Mouse (Mus musculus): ENCODE results near the gene Hpcal4. TPM values are rescaled to one million over a fixed set of nuclear protein-coding genes. Genes with fewer than 3 reads are reported as not detected.
"Not testable (repeated sequence)": the region's sequence is repeated elsewhere in the genome, so short reads cannot be mapped to it uniquely, and the experiment has no call there.

Gene Hpcal4
- under 1 TPM; 0.29 to 0.36 TPM for total RNA-seq (2021)
- long read RNA-seq, experiment 1 = 0 reads
- long read RNA-seq, experiment 2 = 0 reads

DNA sequence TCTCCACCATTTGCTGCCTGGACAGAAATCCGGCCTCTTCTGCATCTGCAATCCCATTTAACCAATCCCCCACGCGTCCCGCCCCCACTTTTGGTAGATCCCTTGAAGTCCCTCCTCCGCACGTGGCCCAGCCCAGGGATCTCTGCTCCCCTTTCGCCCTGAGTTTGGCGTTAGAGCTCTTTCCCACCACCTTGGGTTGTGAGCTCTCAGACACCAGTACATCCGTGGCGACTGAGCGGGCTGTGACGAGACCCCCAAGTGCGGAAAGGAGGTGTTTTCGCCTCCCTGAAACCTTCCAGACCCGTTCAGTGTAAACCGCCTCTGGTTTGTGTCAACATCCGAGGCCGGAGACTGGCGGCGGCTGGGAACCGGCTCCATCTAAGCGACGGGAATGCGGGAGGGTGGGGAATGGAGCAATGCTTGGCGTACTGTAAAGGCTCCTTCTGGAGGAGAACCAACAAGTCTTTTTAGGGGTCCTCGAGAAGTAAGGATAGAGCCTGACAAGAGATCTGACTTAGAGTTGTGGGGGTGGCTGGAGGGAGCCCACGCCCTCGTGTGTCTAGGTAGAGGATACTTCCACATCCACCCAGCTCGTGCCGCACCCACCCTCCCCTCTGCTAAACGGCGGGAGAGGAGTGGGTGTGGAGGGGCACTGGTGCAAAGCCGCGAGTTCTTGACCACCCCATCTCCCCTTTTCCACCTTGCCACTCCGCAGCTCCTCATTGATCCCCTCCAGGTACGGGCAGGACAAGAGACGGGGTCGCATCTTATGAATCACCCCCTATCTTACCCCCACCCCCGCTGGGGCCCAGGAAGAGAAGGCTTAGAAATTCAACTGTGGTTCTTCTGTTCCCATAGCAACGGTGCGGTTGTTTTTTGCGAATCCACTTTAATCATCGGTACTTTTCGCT is at the start of gene Hpcal4:
Hpcal4 (plus strand) TSS at position 900 of the 911 bp plus-strand sequence.
- peak in 1 of 2 experiments; percentile 28 for DNase-seq (ENCODE audit: low spot score in 2 of 2)

DNA sequence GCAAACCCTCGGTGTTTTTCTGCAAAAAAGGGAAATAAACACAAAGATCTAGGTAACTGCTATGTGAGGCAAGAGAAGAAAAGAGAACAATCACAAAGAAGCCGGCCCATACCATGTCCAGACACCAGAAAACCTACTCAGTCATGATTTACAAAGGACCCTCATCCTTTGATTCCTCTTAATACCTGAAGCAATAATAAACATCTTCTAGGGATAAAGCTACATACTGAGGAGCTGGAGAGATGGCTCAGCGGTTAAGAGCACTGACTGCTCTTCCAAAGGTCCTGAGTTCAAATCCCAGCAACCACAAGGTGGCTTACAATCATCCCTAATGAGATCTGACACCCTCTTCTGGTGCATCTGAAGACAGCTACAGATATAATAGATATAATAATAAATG is 45.5 kb upstream of the Hpcal4 start:
- no peak for DNase-seq (ENCODE audit: low spot score in 2 of 2)

DNA sequence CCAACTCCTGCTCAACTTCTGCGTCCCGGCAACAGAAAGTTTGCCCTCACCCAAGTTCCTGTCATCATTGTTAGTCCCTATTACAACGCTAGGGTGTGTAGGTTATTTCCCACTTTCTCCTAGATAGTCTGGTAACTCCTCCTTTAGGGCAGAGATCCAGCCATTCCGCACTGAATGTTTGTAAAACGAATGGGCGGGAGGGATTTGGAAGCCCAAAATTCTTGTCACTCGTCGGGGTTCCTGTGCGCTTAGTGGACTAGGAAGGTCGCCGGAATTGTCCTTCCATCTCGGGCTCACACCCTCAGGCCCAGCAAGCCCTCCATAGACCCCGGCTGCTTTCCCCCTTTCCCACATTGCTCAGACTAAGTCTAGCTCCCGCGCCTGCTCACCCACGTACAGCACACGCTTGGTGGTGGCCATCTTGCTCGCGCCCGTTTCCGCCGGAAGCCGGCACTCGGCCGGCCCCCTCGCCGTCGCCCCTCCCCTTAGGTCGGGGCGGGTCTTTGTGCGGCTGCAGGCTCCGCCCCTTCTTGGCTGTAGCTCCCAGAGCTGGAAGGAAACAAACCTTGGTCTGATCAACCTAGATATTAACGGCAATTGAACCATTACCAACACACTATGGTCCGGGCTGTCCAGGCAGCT is 43.4 kb upstream of the Hpcal4 start, which contains the start of gene Ppie:
Ppie (minus strand) TSS at position 439 of the 642 bp plus-strand sequence.
- DNase-seq (ENCODE audit: low spot score in 2 of 2) = peak; percentile 63 to 82

DNA sequence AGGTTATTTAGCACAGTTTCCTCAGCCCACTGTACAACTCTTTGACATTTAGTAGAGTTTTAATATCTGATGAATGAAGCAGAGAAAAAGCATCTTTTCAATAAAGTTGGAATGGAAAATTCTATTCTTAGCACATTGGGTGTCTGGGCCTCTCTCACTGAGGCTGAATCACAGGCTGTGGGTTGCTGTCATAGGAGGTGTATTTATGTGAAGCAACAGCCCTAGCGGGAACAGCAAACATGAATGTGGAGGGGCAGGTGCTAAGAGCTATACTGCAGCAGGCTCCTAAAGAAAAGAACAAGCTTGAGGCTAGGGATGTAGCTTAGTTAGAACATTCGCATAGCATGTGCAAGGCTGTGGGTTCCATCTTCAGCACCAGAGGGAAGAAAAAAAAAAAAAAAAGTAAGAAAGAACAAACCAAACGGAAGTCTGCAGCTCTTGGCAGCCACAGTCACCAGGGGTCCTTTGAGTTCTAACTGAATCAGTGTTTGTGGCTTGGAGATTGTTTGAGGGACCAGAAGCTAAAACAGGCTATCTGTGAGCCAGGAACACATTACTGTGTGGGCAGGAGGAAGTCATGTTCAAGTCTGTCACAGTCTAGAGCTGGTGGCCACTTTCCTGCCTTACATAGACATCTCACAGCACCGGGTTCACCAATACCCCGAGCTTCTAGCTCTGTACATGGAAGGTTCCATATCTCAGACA is 35.4 kb upstream of the Hpcal4 start:
- DNase-seq (ENCODE audit: low spot score in 2 of 2) = no peak

DNA sequence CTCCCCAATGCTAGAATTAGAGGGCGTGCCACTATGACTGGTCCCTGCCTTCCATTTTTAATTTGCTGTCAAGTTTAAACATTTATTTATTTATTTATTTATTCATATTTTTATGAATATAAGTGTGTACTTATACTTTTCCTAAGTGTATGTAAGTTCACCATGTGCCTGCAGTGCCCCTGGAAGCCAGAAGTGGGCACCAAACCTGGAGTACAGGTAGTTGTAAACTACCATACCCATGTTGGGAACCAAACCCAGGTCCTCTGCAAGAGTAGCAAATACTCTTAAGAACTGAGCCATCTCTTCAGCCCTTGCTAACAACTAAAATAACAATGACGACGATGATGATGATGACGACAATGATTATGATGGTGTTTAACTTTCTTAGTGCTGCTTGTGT is 31.0 kb upstream of the Hpcal4 start:
- DNase-seq (ENCODE audit: low spot score in 2 of 2) = no peak

DNA sequence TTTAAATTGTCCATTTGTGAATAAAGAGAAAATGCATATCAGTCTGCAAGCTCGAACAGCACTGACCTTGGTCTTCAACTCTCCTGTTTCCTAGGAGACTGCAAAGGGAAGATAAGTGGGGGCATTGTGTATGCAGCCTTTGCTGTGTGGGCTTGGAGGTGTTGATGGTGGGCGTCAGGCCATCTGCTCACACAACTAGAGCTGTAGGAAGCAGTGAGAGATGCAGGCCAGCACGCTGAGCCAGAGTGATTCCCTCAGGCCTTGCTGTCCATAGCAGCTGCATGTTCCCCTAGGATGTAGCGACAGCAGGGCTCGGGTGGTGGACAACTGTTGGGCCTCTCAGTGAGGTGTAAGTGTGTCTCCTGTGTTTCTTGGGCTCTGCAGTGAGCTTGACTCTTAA is 30.1 kb upstream of the Hpcal4 start:
- no peak for DNase-seq (ENCODE audit: low spot score in 2 of 2)

DNA sequence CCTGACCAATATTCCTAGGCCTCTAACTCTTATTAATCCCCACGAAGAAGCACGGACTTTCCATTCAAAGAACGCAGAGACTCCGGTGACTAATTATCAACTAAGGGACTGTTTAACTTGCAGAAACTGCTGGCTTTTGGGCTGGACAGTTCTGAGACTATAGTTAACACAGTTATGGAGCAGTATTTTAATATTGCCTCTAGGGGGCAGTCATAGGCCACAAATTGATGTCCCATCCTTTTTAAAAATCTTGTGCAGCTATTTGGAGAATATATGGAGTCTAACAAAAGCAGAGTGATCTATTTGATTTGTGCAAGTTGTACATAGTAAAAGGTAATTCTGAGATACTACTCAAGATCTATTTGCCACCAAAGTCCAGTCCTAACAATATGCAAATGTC is 28.0 kb upstream of the Hpcal4 start:
- DNase-seq (ENCODE audit: low spot score in 2 of 2) = no peak

DNA sequence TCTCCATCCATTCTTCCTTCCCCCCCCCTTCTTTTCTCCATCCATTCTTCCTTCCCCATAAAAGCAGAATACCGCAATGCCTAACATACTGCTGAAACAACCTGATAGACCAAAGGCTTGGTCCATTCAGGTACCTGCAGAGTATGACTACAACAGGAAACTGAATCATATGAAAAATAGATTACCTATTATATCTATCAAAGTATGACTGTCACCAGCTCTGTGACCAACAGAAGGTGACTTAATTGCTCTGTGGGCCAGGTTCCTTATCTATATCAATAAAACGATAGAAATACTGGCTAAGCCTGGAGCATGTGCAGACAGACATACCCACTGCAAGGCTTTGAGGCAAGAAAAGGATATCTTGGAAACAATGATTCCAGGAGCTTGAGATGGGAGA is 27.6 kb upstream of the Hpcal4 start:
- DNase-seq (ENCODE audit: low spot score in 2 of 2) = no peak

DNA sequence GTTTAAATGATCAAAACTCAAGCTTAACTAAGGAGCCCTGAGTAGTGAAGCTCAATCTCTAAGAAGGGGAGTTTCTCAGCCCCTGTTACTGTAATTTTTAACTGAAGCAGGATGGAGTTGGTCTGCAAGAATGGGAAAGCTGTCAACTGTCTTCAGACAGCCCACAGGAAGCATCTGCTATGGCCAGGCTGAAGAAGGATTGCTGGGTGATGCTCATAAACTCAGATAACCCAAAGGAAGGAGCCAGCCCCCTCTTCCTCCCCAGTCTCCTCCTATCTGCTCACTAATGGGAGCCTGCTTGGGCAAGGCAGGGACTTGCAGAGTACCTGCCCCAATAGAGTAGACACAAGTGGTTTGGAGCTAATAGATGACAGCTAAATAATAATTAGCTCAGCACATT is 27.2 kb upstream of the Hpcal4 start:
- no peak for DNase-seq (ENCODE audit: low spot score in 2 of 2)

DNA sequence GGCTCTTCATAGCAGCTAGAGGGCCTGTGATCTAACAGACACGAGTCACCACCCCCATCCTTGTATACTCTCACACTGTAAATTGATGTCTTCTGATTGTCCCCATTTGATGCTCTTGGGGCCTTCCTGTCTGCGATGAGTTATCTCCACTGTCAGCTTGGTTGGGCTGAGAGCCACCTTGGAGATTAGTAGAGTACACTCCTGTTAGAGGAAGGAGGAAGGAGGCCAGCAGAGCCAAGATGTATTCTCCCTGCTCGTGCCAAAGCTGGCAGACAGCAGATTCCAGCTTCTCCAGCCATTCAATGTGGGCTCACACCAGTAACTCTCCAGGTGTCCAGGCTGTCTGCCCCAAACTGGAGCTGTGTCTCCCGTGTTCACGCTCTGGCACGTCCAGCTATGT is 22.5 kb upstream of the Hpcal4 start:
- no peak for DNase-seq (ENCODE audit: low spot score in 2 of 2)

DNA sequence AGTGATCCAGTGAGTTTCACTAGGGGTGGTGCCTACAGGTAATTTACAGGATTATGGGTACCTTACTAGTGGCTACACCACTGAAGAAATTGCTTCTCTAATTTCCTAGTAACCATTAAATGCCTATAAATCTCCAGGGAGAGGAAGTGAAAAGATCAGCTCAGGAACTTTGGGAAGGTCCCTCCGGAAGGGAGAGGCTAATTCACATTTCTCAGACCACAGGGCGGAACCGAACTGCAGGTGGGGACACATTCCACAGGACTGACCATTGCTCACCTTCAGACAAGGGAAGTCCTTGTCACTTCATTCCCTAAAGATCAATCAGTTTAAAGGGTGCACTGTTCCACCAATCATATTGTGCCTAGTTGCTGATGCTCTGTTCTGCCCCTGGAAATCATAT is 21.8 kb upstream of the Hpcal4 start:
- not testable (repeated sequence) for DNase-seq (ENCODE audit: low spot score in 2 of 2)

DNA sequence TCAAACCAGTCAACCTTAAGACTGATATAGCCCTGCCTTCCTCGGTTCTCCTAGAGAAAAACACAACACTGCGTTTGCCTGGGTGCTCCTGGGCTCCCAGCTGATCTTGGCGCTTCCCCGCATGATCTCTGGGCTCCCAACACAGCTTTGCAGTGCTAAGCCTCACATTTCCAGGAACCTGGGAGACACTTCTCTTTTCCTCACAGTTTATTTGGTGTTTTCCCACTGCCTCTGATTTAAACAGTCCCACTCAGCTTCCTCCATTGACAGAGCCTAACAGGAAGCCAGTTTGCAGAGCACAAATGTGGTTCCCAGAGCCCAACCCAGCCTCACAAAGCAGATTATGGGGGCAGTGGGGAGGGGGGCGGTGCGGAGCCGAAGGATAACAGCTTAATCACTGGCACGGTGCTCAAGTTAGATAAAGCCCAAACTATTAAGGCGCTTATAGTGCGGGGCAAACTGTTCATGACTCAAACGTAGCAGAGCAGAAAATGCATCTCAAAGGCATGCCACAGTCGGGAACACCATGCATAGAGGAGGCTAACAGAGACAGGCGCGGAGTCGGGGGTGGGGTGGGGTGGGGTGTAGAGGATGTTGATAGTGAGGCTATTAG is 20.6 kb upstream of the Hpcal4 start:
- DNase-seq (ENCODE audit: low spot score in 2 of 2) = no peak

DNA sequence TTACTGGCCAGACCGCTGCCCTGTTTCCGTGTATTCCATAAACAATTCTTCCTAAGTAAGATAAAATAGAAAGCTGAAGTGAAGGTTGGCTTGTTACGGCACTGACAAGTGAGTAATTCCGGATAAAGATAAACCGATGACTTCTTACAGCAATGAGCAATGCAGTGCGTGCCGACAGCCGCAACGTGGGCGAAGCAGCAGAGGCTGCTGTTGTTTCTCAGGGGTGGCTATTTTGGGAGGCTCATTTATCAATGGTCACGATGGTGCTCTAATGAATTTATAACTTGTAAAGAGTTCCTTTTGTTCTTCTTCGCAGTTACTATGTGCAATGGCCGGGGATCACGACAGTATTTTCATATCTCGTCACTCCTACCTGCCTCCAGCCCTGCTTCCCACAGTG is 18.9 kb upstream of the Hpcal4 start:
- DNase-seq (ENCODE audit: low spot score in 2 of 2) = no peak

DNA sequence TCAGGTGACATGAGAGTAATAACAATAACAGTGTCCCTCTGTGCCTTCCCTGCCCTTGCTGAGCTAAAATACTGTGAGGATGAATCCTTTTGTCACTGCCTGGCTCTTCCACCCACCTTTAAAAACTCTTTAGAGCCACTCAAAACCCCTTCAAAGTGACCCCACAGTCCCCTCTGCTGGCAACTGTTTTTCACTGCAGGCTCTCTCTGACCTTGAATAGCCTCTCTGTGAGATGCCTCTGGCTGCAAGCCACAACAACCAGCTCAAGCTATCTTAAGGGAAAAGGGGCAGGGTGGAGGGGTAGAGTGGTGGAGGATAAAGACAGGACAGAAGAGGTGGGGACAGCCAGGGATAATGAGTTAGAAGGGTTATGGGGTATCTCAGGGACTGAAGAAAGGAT is 11.2 kb upstream of the Hpcal4 start:
- DNase-seq (ENCODE audit: low spot score in 2 of 2) = no peak

DNA sequence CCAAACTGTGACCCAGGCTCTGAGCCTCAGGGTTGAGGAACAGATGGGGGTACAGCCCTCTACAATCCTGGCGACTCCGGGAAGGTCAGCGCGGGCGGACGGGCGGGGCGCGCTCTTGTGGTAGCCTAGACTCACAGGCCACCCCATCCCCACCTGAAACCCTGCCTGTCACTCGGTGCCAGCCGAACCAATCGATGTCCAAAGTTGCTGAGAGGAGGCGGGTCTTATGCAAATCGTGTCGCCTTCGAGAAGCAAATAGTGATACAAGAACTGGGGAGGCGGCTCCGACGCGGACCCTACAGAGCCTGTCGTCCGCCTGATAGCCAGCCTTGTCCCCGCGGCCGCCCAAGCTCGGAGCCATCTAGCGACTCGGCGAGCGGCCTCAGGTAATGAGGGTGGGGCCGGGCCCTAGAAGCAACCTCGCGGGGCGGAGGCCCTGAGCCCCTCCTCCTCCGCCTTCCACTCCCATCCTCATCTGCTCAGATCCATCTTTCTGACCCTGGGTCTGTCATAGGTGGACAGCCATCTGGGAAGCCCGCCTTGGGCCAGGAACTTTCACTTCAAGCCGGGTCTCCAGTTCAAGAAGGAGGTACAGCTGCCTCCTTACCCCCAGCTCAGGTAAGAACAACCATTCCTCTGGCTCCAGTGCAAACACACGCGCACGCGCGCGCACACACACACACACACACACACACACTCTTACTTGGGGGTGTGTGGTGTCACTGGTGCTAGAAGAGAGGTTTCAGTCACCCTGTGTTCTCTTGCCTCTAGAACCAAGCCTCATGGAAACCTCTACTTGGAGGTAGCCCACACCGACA is 421 bp downstream of the Hpcal4 start:
- DNase-seq (ENCODE audit: low spot score in 2 of 2) = peak in 1 of 2 experiments; percentile 34

DNA sequence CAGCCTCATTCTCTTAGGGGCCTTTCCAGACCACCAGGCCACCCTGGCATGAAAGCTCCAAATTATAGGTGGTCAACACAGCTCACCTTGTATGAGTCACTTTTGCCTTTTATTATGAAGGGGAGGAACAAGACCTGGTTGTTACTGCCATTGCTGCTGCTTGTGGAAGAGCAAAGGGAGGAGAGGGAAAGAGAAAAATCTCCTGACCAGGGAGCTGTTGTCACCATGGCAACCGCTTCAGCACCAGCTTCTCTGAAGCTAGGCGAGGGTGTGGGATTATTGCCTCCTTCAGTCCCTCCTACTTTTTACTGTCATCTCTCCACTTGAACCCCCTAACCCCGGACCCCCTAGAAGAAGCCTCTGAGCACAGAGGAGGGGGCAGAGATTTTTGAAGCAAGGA is 1.8 kb downstream of the Hpcal4 start:
- DNase-seq (ENCODE audit: low spot score in 2 of 2) = no peak

DNA sequence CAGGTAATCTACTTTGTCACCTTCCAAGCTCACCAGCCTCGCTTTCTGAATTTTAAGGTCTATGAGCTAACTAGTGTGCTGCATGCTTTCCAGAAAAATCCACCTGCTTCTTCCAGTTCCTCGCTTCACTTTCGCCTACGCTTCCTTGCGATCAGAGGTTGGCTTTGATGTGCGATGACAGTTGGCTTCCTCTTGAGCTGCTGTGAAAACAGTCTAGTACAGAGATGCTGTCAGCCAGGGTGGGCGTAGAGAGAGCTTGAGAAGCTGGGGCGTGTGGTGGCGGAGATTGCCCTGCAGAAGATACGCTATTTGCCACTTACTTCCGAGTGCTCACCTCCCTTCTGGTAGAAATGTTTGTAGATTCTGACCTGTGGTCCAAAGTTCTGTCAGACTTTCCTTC is 9.3 kb downstream of the Hpcal4 start:
- DNase-seq (ENCODE audit: low spot score in 2 of 2) = no peak

DNA sequence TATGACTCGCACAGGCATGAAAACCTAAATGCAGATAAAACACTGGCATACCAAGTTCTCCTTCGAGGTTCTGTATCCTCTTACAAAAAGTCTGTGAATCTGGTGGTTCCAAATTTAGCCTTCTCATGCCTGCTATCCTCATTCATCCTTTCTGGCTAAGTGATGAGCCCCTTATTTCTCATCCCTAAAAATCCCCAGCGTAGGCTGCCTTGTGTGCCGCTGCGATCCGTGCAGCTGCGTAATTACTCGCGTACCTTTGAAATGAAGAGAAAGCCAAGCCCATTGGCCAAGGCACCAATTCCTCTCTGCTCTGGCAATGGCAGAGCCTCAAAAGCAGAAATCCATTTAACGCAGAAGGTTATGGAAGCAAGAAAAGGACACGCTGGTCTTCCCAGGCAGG is 10.8 kb downstream of the Hpcal4 start:
- DNase-seq (ENCODE audit: low spot score in 2 of 2) = no peak

DNA sequence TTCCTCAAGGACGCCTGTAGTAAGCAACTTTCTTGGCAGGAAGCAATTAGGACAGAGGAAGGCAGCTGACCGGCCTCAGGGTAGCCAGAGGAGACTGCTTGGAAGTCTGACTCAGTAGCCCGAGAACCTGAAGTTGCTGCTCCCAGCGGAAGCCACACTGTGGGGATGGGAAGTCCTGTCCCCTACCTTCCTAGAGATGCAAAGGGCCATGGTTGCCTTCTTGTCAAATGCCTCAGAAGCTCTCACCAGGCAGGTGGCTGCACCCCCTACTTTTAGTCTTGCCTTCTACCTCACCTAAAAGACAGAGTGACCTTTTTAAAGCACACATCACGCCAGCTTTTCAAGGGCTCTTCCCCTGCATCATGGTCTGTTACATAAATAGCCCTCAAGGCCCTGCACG is 13.7 kb downstream of the Hpcal4 start:
- DNase-seq (ENCODE audit: low spot score in 2 of 2) = no peak

DNA sequence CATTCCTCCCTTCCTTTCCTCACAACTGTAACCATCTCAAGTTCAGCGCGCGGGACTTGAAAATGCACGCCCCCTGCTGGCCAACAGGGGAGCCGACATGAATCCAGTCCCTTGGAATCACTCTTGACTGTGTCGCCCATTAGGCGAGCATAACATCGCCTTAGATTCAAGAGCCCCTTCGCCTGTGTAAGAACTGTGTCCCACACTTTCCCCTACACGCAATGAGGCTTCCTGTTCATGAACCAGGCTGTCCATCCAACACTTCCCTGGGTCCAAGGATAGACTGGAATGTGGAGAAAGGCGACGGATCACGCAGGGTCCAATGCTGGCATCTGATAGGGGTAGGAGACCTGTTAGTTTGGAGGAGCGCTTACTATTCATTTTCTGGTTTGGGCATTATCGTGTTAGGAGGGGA is 17.8 kb downstream of the Hpcal4 start:
- DNase-seq (ENCODE audit: low spot score in 2 of 2) = peak; percentile 53 to 60

Measured in gastrocnemius, postnatal 4 days (tissue).